Mouse (Mus musculus): ENCODE results near the gene Sim2. TPM values are rescaled to one million over a fixed set of nuclear protein-coding genes. Genes with fewer than 3 reads are reported as not detected.

The Sim2 gene
- total and polyA plus RNA-seq, 2 experiments from 2014 or later, result 0.05 TPM; not detected in 1

- Histone ChIP-seq H3K4me2 (ENCODE audit: low read depth, low read length, poor library complexity, severe bottlenecking) (peak overlapping the region; percentile 34; the same call in 1 of the 2 replicates), H3K4me3 (ENCODE audit: low read depth, low read length) (peak overlapping the region; percentile 5; the same call in 1 of the 2 replicates), H3K9ac (replicated peaks; ENCODE audit: low read length, poor library complexity, severe bottlenecking) (no peak overlapping the region), H3K36me3 (ENCODE audit: insufficient read depth, low read length) (no peaks in the 10 kb centered on the region), H3K27me3 (ENCODE audit: insufficient read depth, low read length) (peaks cover 86% of the 10 kb centered on the region), H3K4me1 (ENCODE audit: insufficient read depth, low read length) (0 out of 2 replicates have a peak, but pooled peaks cover 4% of the 10 kb centered on the region), H3K27ac (ENCODE audit: low read depth, low read length) (no peak overlapping the region), H3K9me3 (ENCODE audit: low read length) (no peaks in the 10 kb centered on the region)
- WGBS, result under 1% methylated on average over 57 of the region's 57 CpGs
- ATAC-seq (ENCODE audit: low FRiP score) (no peak), DNase-seq (ENCODE audit: low spot score) (no peak)
- TF ChIP-seq CTCF (IDR thresholded peaks at IDR 0.05), result no peak
These were observed 1.0 kb downstream of the Sim2 start for GRCm38 (mm10) chr16:94085603-94086285.

- H3K4me3 ChIP-seq (ENCODE audit: low read depth, low read length), result no peak overlapping the region
- H3K27ac ChIP-seq (ENCODE audit: low read depth, low read length), result no peak overlapping the region
- no peak for TF ChIP-seq CTCF (IDR thresholded peaks at IDR 0.05)
- 3% methylated on average over 50 of the region's 50 CpGs for WGBS
- no peaks in the 10 kb centered on the region for H3K9me3 ChIP-seq (ENCODE audit: low read length)
- H3K9ac ChIP-seq (replicated peaks; ENCODE audit: low read length, poor library complexity, severe bottlenecking), result no peak overlapping the region
- H3K4me2 ChIP-seq (ENCODE audit: low read depth, low read length, poor library complexity, severe bottlenecking), result no peak overlapping the region
- DNase-seq (ENCODE audit: low spot score) (no peak), ATAC-seq (ENCODE audit: low FRiP score) (no peak)
- peaks cover 86% of the 10 kb centered on the region for H3K27me3 ChIP-seq (ENCODE audit: insufficient read depth, low read length)
- H3K4me1 ChIP-seq (ENCODE audit: insufficient read depth, low read length), result 0 out of 2 replicates have a peak, but pooled peaks cover 4% of the 10 kb centered on the region
- H3K36me3 ChIP-seq (ENCODE audit: insufficient read depth, low read length), result no peaks in the 10 kb centered on the region
These were observed 2.2 kb downstream of the Sim2 start for GRCm38 (mm10) chr16:94086701-94087569.

- H3K36me3 ChIP-seq (ENCODE audit: insufficient read depth, low read length), result no peaks in the 10 kb centered on the region
- DNase-seq (ENCODE audit: low spot score) (no peak), ATAC-seq (ENCODE audit: low FRiP score) (no peak)
- H3K9ac ChIP-seq (replicated peaks; ENCODE audit: low read length, poor library complexity, severe bottlenecking), result no peak overlapping the region
- no peaks in the 10 kb centered on the region for H3K9me3 ChIP-seq (ENCODE audit: low read length)
- H3K27me3 ChIP-seq (ENCODE audit: insufficient read depth, low read length), result peaks cover 85% of the 10 kb centered on the region
- no peak overlapping the region for H3K27ac ChIP-seq (ENCODE audit: low read depth, low read length)
- no peak overlapping the region for H3K4me2 ChIP-seq (ENCODE audit: low read depth, low read length, poor library complexity, severe bottlenecking)
- 0 out of 2 replicates have a peak, but pooled peaks cover 4% of the 10 kb centered on the region for H3K4me1 ChIP-seq (ENCODE audit: insufficient read depth, low read length)
- TF ChIP-seq CTCF (IDR thresholded peaks at IDR 0.05), result no peak
- WGBS, result 5% methylated on average over 16 of the region's 16 CpGs
- H3K4me3 ChIP-seq (ENCODE audit: low read depth, low read length), result no peak overlapping the region
These were observed 3.0 kb downstream of the Sim2 start for GRCm38 (mm10) chr16:94087570-94088225.

GRCm38 (mm10) chr16:94088226-94088748 is 3.6 kb downstream of the Sim2 start:
- Histone ChIP-seq H3K36me3 (ENCODE audit: insufficient read depth, low read length) (no peaks in the 10 kb centered on the region), H3K4me2 (ENCODE audit: low read depth, low read length, poor library complexity, severe bottlenecking) (no peak overlapping the region), H3K4me3 (ENCODE audit: low read depth, low read length) (no peak overlapping the region), H3K27me3 (ENCODE audit: insufficient read depth, low read length) (peaks cover 85% of the 10 kb centered on the region), H3K27ac (ENCODE audit: low read depth, low read length) (no peak overlapping the region), H3K4me1 (ENCODE audit: insufficient read depth, low read length) (0 out of 2 replicates have a peak, but pooled peaks cover 4% of the 10 kb centered on the region), H3K9ac (replicated peaks; ENCODE audit: low read length, poor library complexity, severe bottlenecking) (no peak overlapping the region), H3K9me3 (ENCODE audit: low read length) (no peaks in the 10 kb centered on the region)
- no peak for ATAC-seq (ENCODE audit: low FRiP score)
- no peak for DNase-seq (ENCODE audit: low spot score)
- TF ChIP-seq CTCF (IDR thresholded peaks at IDR 0.05), result no peak
- WGBS, result 5% methylated on average over 11 of the region's 11 CpGs

- no peak for DNase-seq (ENCODE audit: low spot score)
- no peak overlapping the region for H3K4me3 ChIP-seq (ENCODE audit: low read depth, low read length)
- H3K4me1 ChIP-seq (ENCODE audit: insufficient read depth, low read length), result 0 out of 2 replicates have a peak, but pooled peaks cover 4% of the 10 kb centered on the region
- WGBS, result 6% methylated on average over 14 of the region's 14 CpGs
- no peak overlapping the region for H3K27ac ChIP-seq (ENCODE audit: low read depth, low read length)
- no peak for ATAC-seq (ENCODE audit: low FRiP score)
- no peak overlapping the region for H3K4me2 ChIP-seq (ENCODE audit: low read depth, low read length, poor library complexity, severe bottlenecking)
- H3K9me3 ChIP-seq (ENCODE audit: low read length), result no peaks in the 10 kb centered on the region
- peaks cover 88% of the 10 kb centered on the region for H3K27me3 ChIP-seq (ENCODE audit: insufficient read depth, low read length)
- H3K36me3 ChIP-seq (ENCODE audit: insufficient read depth, low read length), result no peaks in the 10 kb centered on the region
- no peak for TF ChIP-seq CTCF (IDR thresholded peaks at IDR 0.05)
- no peak overlapping the region for H3K9ac ChIP-seq (replicated peaks; ENCODE audit: low read length, poor library complexity, severe bottlenecking)
These were observed 4.3 kb downstream of the Sim2 start for GRCm38 (mm10) chr16:94088819-94089692.
